Mouse (Mus musculus) heart, adult 9 months (tissue): ENCODE measurements around the gene Dennd1c.

Experiments
- DNase-seq, 2 experiments: peaks; one replicate each; pipeline ENCODE4 v3.0.0; 2022; ENCODE audit warnings: low spot score in 2 of 2

Gene Dennd1c

DNA sequence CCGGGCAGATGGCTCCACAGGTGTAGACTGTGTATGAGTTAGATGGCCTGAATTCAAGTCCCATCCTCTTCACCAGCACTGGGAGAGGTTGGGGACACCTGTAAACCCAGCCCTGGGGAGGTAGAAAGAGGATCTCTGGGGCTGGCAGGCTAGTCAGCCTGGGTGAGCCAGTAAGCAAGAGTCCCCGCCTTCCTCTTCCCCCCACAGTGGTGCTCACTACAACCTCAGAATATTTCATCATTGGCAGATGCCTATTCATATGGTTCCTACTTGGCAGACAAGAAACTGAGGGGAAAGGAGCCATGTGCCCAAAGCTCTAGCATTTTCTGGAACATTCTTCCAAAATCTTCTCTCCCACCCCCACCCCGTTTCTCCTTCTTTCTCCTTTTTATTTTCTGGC is 29.5 kb downstream of the Dennd1c start:
- DNase-seq: no peak

DNA sequence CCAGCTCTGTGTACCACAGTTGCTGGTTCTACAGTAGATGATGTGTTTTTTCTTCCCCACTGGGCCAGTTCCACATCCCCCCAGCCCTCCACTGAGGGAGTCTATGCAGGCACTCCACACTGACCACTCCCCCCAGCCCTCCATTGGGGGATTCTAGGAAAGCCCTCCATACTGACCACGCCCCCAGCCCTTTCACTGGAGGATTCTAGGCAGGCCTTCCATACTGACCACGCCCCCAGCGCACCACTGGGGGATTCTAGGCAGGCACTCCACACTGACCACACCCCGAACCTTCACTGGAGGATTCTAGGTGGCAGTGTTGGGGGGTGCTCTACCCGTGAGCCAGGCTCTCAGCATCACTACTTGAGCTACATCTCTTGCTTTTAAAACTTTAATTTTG is 30.9 kb downstream of the Dennd1c start:
- no peak for DNase-seq

DNA sequence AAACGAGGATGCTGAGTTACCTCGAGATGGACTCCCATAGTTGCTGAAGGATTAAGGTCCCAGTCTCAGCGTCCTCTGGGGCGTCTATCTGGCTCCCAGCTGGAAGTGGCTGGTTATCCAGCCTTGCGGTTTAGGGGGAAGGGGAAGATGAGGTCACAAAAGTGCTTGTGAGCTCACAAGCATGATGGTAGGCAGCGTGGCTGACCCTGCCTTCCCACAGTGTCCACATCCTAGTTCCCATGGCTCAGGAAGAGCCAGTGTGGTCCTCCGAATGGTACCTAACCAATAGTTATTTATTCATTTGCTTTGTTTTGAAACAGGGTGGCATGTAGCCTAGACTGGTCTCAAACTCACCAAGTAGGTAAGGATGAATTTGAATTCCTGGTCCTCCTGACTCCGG is 36.8 kb downstream of the Dennd1c start, which contains the start of gene Slc25a41:
TSS of gene Slc25a41 (minus strand) at position 101 of the 400 bp plus-strand sequence.
- DNase-seq: no peak

DNA sequence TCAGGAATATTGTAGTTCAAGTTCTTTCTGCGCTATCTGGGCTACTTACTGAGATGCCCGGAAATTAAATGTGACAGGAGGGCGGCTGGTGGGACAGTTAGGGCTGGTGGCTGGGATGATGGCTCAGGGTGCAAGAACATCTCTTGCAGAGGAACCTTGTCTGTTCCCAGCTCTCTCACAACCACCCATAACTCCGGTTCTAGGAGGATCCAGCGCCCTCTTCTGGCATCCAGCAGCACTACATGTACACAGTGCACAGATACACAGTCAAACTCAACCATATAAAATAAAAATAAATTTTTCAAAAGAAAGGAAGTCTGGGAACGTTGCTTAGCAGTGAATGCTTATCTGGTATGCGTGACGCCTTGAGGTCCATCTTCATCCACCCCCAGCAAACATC is 39.3 kb downstream of the Dennd1c start:
- no peak for DNase-seq

DNA sequence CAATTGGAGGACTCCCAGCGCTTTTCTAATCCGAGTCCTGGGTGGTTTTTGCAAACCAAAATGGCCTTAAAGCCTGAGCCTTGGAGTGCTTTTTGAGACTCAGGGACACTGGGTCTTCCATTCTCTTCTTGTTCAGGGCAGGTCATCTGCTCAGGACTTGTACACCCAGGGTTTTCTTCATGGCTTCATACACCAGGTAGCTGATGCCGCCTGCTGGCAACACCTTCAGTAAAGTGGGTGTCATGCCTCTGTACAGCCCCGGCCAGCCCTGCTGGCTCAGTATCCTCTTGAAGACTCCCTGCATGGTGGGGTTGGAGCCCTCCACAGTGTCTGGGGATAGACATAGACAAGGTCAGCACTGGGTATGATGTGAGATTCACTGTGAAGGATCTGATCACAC is 45.5 kb downstream of the Dennd1c start:
- no peak for DNase-seq

DNA sequence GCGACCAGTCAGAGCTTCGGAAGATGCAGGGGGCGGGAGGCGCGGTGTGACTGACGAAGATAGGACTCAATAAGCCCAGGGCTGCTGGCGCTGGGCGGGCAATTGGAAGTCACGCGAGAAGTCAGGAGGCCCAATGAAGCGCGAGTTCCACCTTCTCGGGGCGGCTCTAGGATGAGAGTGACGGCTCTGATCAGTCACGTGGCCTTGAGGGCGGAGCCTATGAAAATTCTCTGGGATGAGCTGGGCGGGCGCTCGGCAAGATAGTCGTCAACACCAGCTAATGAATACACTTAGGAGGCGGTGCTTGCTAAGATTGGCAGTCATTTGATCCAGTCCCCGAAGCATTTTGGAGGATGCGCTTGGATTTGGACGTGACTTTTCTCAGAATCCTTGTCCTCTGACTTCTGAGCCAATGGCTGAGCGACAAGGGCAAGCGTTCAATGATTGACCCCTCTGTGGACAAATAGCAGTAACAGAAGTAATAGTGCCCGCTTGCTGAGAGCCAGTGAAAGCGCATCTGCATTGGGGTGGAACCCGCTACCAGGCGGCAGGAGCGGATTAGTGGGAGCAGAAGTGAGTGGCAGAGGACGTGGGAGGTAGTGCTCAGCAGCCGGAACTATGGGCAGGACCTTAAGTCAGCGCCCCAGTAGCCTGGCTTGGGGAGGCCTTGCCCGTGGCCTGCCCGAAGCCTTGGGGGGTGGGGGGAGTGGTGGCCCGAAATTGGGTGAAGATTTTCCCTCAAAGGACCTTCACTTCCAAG is 46.5 kb downstream of the Dennd1c start:
- peak; percentile 100 for DNase-seq

DNA sequence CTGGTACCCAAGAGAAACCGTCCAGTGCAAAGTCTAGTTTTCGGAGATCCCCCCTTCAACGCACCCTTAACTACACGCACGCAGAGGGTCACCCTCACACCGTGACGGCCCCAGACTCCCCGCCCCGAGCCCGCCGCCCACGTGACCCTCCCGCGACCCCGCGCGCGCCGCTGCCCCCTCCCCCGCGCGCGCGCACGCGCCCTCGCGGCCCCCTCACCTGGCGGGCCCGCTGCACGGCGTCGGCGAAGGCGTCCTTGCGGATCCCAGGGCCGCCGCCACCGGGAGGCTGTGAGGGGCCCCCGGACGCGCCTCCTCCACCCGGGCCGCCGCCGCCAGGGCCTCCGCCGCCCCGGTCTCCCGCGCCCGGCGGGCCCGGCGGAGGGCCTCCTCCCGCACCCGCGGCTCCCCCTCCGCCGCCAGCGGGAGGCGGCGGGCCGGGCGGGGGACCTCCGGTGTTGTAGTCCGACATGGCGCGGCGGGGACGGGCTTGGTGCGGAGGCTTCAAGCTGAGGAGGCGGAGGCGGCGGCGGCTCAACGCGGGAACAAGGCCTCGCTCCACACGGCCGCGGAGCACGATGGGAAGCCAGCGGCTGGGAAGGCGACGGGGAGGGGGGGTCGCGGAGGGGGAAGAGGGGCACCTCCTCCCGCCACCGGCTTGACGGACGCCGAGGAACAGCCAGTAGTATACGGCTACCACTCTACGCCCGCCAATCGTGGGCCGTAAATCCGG is 47.2 kb downstream of the Dennd1c start, which contains the start of gene Khsrp:
TSS of gene Khsrp (minus strand) at position 592 of the 730 bp plus-strand sequence.
- DNase-seq: peak in 1 of 2 experiments; percentile 38

DNA sequence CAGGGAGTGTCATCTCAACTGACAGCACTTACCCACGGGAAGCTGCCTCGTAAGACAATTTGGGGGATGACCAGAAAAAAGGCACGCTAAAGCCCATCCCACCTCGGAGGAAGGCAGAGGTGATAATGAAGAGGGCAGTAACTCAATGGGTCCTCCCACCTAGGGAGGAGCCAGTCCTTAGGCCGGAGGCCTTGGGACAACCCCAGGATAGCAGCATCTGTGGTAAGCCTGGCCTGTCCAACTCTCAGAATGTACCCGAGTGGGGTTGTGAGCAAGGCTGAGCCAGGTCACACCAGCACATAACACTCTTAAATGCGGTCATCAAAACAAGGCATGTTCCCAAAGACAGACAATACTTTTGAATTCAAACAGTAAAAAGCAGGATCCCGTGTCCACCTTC is 48.6 kb downstream of the Dennd1c start:
- DNase-seq: no peak

DNA sequence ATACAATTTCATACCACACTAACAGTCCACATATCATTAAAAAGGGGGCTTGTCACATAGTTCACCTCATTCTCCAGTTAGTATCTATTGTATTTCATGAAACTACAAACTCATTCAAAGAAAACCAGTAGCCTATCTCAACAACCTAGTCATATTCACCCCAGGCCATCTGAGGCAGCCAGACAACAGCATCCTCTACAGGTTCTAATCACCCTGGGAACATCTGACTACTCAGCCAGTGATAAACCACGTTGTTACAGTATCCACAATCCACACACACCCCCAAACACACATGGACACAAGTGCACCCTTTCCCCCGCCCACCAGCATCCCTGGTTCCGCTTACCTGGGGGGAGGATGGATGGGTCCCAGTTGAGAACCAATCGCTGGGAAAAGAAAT is 50.8 kb downstream of the Dennd1c start:
- DNase-seq: no peak

DNA sequence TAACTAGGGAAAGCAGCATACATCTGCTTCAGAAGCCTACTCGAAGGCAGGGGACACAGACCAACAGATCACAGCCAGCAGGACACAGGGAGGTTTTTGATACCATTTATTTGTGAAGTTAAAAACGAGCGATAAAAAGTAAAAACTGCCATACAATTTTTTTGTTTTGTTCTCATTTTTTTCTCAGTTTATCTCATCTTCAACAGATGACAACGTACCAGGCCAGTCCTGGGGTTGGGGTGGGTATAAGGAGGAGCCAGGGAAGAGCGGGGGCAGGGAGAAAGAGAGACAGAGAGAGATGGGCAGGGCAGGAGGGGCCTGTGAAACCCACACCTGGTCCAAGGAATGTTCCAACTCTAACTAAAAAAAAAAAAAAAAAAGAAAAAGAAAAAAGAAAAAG is 57.4 kb downstream of the Dennd1c start:
- DNase-seq: no peak

DNA sequence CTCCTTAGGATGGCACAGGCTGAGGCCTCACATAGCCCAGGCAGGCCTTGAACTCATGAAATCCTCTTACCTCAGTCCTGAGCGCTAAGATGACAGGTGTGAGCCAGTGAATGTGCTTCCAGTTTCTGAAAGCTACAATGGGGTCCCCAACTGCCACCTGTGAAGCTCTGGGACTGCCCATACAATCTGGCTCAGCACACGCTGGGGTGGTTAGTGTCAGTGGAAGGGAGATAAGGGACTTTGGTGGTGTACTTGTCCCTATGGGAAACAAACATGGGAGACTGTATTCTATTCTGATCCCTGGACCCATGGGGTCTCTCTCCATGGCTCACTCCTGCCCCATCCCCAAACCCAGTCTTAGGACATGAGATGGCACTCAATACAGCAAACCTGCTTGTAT is 58.6 kb downstream of the Dennd1c start:
- no peak for DNase-seq
